Mouse (Mus musculus) layer of hippocampus, adult 2 months (tissue): ENCODE data around the gene Coro2b. TPM values are rescaled to one million over a fixed set of nuclear protein-coding genes. Genes with fewer than 3 reads are reported as not detected.
A peak's percentile ranks its signal among the peaks of the same experiment; 100 is the strongest.

ENCODE experiments used
- DNase-seq, 2 experiments: peaks; one replicate each; pipeline ENCODE4 v3.0.0; 2022; ENCODE audit warnings: low spot score in 2 of 2
- H3K27ac ChIP-seq: fragments of 200-600 bp; 2 replicates; pipeline ENCODE4 v1.8.1; 2022
- H3K4me3 ChIP-seq: fragments of 200-600 bp; 2 replicates; pipeline ENCODE4 v1.8.1; 2022; ENCODE audit warnings: mild to moderate bottlenecking
- CTCF ChIP-seq: fragments of 200-600 bp; conservative IDR thresholded peaks from 2 replicates; pipeline ENCODE4 v1.8.1; 2022; ENCODE audit warnings: antibody characterized with exemption, mild to moderate bottlenecking, moderate library complexity
- total RNA-seq, 2 experiments: library from RNA; stranded (reverse); gene quantifications; 2 replicates each; pipeline ENCODE4 v1.2.3; 2021

The Coro2b gene
- total RNA-seq, 2 experiments from 2014 or later: 226 to 243 TPM

DNA sequence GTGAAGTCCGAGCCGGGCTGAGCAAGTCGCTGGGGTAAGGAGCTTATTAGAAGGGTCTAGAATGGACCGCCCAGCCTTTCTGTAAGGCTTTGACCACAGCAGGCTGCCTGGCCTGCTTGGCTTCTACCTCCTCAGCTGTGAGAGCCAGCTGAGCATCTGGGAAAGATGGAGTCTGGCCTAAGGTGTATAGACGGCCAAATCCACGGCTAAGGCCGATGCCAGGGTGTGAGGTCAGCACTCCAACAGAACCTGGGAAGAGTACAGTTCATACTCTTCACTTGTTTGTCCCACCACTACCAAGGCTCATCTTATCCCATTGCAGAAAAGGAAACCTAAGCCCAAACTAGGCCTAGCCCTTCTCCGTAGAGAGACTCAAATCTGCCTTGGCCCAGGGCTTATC, 1.3 kb downstream of the Coro2b start:
- no peak for TF ChIP-seq CTCF
- DNase-seq: no peak
- peak overlapping the region; percentile 87 for H3K4me3 ChIP-seq
- peak overlapping the region; percentile 98 for H3K27ac ChIP-seq

DNA sequence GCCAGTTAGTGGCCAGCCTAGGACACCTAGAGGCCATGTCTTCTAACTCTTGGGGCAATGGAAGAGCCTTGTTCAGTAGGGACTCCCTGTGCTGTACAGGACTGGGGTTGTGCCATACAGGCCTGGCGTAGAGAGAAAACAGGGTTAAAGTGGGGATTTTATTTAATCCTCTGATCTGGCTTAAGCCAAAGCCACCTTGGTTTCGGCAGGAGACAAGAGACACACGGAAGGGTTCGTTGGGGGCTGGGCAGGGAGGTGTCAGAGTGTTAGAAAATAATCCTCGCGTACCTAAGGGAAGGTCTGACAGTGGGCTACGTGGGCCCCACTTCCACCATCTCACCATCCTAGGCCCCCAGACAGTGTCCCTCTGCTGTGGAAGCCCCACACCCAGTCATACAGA, 2.2 kb downstream of the Coro2b start:
- H3K27ac ChIP-seq: peak overlapping the region; percentile 98
- no peak for DNase-seq
- TF ChIP-seq CTCF: no peak
- peak overlapping the region; percentile 87 for H3K4me3 ChIP-seq

DNA sequence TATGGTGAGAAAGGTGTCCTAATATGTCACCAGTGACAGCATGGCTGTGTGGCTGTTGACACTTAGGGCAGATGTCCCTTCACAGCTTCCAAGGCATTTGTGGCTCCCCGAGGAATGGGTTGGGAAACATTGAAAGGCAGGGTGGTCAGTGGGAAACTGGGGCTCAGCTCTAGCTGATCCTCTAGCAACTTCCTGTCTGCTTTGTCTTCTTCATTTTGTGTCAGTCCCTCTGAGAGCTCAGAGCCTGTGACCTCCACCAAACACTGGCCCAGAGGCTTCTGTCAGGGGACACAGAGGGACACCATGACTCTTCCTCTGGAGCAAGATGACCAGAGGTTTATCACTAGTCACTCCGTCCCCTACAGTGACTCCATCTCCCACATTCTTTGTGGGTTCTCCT, 2.7 kb downstream of the Coro2b start:
- no peak for TF ChIP-seq CTCF
- Histone ChIP-seq H3K27ac (peak overlapping the region; percentile 98), H3K4me3 (peak overlapping the region; percentile 87)
- no peak for DNase-seq

DNA sequence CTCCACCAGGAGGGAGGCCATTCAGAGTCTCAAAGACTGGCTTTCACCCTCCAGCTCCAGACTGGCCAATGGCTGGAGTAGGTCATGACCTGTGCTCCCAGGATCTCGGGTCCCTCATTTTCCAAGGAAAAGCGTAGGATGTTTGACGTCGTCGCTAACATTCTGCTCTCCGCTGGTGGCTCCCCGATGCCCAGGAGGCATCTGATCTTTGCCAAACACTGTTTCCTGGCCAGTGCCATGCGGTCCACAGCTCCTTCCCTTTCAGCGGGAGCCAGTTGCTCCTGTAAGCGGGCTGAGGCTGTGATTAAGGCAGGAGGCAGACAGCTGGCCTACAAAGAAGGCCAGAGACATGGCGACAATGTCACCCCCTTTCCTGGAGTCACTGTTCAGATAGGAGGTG, 4.0 kb downstream of the Coro2b start:
- no peak for DNase-seq
- no peak for TF ChIP-seq CTCF
- Histone ChIP-seq H3K27ac (peak overlapping the region; percentile 98), H3K4me3 (peak overlapping the region; percentile 40)

DNA sequence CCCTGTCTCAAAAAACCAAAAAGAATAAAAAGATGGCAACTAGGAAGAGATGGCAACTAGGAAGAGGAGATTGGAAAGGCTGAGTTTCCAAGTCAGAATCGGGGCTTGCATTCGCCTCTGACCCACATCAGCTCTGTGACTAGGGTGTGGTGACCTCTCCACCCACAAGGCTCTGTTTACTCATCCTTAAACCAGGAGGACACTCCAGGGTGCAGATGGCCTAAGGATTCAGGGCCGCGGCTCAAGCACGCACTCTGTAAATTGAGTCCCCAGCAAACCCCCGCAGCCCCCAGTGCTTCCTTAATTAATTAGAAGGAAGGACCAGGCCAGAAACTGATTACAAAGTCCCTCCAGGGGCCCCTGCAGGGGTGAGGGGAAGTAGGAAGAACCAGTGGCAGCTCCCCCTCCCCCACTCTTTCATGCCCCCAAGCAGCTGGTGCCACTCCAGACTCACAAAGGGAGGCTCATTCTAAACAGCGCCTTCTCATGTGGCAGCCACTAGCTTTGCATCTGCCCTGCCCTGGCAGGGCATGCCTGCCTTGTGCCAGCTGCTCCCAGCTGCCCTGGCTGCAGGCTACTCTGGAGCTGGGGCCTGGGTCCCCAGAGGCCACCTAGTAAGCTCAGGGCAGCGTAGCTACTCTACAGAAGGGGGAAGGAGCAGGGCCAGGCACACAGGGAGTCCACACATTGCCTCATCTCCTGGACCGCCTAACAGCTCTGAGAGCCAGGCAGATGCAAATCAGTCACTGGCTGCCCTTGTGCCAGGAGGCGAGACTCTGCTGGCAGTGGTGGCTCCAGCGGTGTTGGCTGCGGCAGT, 5.2 kb downstream of the Coro2b start:
- H3K4me3 ChIP-seq: peak overlapping the region; percentile 6; the same call in 1 of the 2 replicates

DNA sequence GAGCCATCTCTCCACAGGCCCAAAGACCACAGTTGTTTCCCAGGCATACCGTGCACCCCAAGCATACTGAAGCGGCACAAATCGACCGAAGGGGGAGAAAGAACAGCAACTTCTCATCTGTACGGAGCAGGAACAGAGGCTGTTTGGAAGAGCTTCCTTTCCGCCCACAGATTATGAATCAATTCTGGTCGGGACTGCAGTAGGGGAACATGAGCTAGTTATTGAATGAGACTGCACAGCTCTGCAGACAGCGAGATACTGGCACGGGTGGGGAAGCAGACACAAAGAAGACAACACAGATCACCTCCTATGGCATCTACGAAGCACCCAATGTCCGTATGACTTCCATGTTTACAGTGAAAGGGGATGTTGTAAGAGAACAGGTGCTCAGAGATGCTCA, 8.3 kb downstream of the Coro2b start:
- peak overlapping the region; percentile 93 for H3K27ac ChIP-seq
- no peak for TF ChIP-seq CTCF
- DNase-seq: peak; percentile 61 to 66
- peak overlapping the region; percentile 20; the same call in 1 of the 2 replicates for H3K4me3 ChIP-seq

More for the DNA sequence above, 5.2 kb downstream of the Coro2b start:
- 0 out of 2 replicates have a peak, but pooled peaks have one; percentile 9 for TF ChIP-seq CTCF
- peak overlapping the region; percentile 98 for H3K27ac ChIP-seq
- peak; percentile 65 to 77 for DNase-seq

DNA sequence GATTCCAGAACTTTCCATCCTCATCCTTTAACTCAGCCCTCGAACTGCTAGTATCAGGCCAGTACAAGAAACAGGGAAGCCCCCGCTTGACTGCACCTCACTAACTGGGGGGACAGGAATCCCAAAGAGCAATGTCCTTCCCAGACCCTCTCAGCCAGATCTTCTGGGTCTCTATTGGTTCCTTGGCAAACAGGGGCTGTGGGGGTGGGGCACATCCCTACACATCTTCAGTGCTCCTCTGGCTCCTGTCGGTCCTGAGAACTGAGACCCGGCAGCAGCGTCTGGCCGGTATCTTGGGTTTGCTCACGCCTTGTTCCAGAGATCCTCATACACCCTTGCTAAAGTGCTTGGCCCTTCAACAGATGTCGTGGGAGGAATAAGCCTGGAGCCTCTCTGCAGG, 10.0 kb downstream of the Coro2b start:
- DNase-seq: no peak
- no peak for TF ChIP-seq CTCF
- no peak overlapping the region for H3K4me3 ChIP-seq
- peak overlapping the region; percentile 93 for H3K27ac ChIP-seq

DNA sequence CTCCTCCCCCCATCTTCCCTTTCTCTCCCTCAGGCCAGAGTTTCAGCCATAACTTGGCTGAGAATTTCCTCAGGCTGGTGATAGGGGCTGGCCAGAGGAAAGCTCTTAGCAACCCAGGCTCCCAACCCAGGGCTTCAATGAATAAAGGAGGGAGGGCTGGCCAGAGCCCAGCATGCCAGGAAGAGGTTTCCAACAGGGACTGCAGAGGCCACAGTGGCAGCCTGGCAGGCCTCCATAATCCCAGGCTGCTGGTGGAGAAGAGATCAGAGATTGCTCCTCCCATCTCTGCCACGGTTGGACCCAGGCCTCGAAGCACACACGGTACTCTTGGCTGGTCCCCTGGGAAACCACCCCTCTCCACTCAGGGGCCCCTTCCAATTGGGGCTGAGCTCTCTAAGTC, 10.4 kb downstream of the Coro2b start:
- H3K27ac ChIP-seq: peak overlapping the region; percentile 93
- H3K4me3 ChIP-seq: no peak overlapping the region
- peak; percentile 58 to 78 for DNase-seq
- TF ChIP-seq CTCF: no peak

DNA sequence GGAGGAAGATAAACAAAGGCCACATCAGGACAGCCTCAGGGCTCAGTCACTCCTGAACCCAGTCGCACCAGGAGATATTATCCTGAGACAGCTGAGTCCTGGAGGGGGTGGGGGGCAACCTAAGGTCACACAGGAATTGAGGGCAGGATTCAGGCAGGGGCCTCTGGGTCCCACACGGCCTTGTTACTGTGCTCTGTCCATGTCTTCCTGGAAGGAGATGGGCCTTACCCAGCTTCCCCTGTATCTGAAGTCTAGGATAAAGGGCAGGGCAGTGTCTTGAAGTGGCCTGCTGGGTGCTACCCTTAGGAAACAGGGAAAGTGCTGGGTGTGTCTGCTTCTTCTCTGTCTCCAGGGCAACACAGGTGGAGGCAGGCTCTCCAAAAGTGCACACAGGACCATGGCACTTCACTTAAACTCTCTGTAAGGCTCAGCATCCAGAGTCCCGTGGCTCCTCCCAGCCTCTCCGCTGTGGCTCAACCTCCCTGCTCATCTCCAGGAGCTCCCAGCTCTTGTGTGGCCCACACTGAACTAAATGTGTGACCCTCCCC, 12.0 kb downstream of the Coro2b start:
- no peak for TF ChIP-seq CTCF
- DNase-seq: no peak
- Histone ChIP-seq H3K27ac (peak overlapping the region; percentile 93), H3K4me3 (no peak overlapping the region)

DNA sequence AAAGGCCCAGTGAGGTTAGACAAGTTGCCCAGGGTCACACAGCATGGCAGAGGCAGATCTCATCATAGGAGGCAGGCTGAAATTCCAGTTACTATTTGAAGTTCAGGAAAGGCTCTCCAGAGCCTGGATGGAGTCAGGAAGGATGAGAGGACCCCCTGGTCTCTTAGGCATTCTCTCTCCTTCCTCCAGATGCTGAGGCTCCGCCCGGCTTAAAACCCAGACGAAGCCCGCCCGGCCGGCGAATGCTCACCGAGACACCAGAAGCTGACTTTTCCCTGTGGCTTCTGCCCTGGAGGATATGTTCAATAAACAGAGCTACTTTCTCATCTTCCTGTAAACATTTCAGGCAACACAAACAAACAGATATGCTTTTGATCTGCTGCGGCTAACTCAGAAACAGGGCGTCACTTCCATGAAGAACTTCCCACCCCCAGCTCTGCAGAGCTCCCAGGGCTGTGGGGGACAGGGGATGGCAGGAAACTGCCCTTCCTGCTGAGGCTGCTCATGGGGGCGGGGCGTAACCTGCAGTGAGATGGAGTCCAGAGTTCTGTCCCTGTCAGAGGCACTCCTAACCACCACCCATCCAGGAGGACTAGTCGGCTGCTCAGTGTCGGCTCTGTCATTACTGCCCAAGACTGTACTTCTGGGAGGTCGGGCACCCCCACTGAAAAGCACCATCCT, 13.9 kb downstream of the Coro2b start:
- TF ChIP-seq CTCF: no peak
- H3K4me3 ChIP-seq: no peak overlapping the region
- no peak for DNase-seq
- peak overlapping the region; percentile 93 for H3K27ac ChIP-seq

DNA sequence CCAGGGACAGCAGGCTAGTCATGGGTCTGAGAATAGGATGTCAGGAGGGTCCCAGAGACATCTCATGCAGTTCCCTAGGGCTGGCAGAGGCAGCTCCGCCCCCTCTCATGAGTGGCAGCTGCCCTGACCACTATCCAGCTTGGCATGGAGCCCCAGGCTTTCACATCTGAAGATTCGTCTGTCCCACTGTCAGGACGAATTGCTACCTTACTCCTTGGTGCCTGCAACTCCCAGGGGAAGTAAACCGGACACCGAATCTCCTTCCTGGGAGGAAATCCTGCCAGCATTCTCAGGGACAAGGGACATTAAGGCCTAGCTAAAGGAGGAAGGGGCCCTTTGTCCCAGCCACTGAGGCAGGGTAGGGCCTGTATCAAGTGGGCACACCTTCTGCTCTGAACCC, 14.6 kb downstream of the Coro2b start:
- TF ChIP-seq CTCF: no peak
- Histone ChIP-seq H3K27ac (peak overlapping the region; percentile 93), H3K4me3 (no peak overlapping the region)
- no peak for DNase-seq

DNA sequence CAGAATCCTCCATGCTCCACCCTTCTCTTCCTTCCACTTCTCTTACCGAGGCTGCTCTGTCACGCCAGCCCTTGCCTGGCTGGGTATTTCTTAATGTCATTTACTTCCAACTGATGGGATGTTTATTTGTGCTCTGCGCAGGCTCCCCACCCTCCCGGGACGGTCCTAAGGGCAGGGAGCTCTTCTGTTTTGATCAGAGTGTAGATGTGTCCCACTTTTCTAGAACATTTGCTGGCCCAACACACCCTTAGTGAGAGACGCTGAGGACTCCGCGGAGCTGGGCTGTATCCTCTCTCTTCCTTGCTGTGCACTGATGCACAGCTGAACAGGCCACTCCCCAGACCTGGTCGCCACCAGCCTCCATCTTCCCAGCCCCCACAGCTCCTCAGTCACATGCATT, 15.3 kb downstream of the Coro2b start:
- Histone ChIP-seq H3K4me3 (peak overlapping the region; percentile 22), H3K27ac (peak overlapping the region; percentile 93)
- no peak for DNase-seq
- no peak for TF ChIP-seq CTCF

DNA sequence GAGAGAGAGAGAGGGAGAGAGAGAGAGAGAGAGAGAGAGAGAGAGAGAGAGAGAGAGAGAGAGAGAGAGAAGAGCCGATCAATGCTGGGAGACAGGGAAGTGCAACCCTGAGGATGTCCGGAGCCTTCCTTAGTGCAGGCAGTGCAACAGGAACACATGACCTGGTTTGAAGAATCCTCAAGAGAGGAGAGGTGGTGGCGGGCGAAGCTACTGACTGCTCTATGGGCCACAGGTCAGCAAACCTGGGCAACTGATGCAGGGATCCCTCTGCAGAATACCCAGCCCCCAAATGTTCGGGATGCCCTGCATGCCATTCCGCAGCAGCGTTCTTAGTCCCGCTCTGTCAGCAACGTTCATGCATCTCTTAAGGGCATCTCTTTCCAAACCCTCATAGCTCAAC, 15.9 kb downstream of the Coro2b start:
- peak overlapping the region; percentile 93 for H3K27ac ChIP-seq
- TF ChIP-seq CTCF: no peak
- no peak for DNase-seq
- peak overlapping the region; percentile 22 for H3K4me3 ChIP-seq
